Mouse (Mus musculus) cerebellum, postnatal 25 days (tissue): ENCODE results near the gene Nkain2.
A peak's percentile ranks its signal among the peaks of the same experiment; 100 is the strongest.
"Not testable (repeated sequence)": the region's sequence is repeated elsewhere in the genome, so short reads cannot be mapped to it uniquely, and the experiment has no call there.

Experiments used
- DNase-seq, 2 experiments: peaks; one replicate each; pipeline ENCODE4 v3.0.0; 2021; ENCODE audit warnings: mixed read lengths in 2 of 2

Gene Nkain2

GRCm38 (mm10) chr10:32889652-32890506 is at the start of gene Nkain2:
Gene Nkain2, minus strand, starts transcription at chr10:32890462.
- DNase-seq, result peak; percentile 66 to 71

- DNase-seq, result no peak
Measured at GRCm38 (mm10) chr10:32939853-32940252, 49.6 kb upstream of the Nkain2 start.

- peak; percentile 9 to 42 for DNase-seq
Measured at GRCm38 (mm10) chr10:32895093-32895492, 4.8 kb upstream of the Nkain2 start.

- DNase-seq, result peak; percentile 57 to 79
Measured at GRCm38 (mm10) chr10:32890507-32891131, 357 bp upstream of the Nkain2 start.

GRCm38 (mm10) chr10:32881977-32882376 is 8.3 kb downstream of the Nkain2 start:
- DNase-seq, result no peak

GRCm38 (mm10) chr10:32870691-32871406 is 19.4 kb downstream of the Nkain2 start:
- DNase-seq, result peak in 1 of 2 experiments; percentile 6

GRCm38 (mm10) chr10:32869541-32869940 is 20.7 kb downstream of the Nkain2 start:
- no peak for DNase-seq

- DNase-seq, result no peak
Measured at GRCm38 (mm10) chr10:32815210-32815883, 74.9 kb downstream of the Nkain2 start.

- no peak for DNase-seq
Measured at GRCm38 (mm10) chr10:32796215-32796614, 94.0 kb downstream of the Nkain2 start.

GRCm38 (mm10) chr10:32790541-32790940 is 99.7 kb downstream of the Nkain2 start:
- DNase-seq, result no peak

- DNase-seq, result no peak
Measured at GRCm38 (mm10) chr10:32782732-32783359, 107.4 kb downstream of the Nkain2 start.

GRCm38 (mm10) chr10:32738989-32739388 is 151.3 kb downstream of the Nkain2 start:
- DNase-seq, result no peak

- not testable (repeated sequence) for DNase-seq
Measured at GRCm38 (mm10) chr10:32706579-32706978, 183.7 kb downstream of the Nkain2 start.

GRCm38 (mm10) chr10:32696661-32697060 is 193.6 kb downstream of the Nkain2 start:
- no peak for DNase-seq

GRCm38 (mm10) chr10:32684548-32684947 is 205.7 kb downstream of the Nkain2 start:
- no peak for DNase-seq

GRCm38 (mm10) chr10:32640256-32640655 is 250.0 kb downstream of the Nkain2 start:
- no peak for DNase-seq

GRCm38 (mm10) chr10:32639173-32639572 is 251.1 kb downstream of the Nkain2 start:
- DNase-seq, result no peak

GRCm38 (mm10) chr10:32631043-32631442 is 259.2 kb downstream of the Nkain2 start:
- DNase-seq, result no peak

GRCm38 (mm10) chr10:32604448-32604847 is 285.8 kb downstream of the Nkain2 start:
- DNase-seq, result no peak

GRCm38 (mm10) chr10:32602798-32603197 is 287.5 kb downstream of the Nkain2 start:
- no peak for DNase-seq

GRCm38 (mm10) chr10:32594998-32595397 is 295.3 kb downstream of the Nkain2 start:
- no peak for DNase-seq

GRCm38 (mm10) chr10:32577276-32577580 is 313.0 kb downstream of the Nkain2 start:
- DNase-seq, result no peak
